Mouse (Mus musculus) cortical plate, adult 2 months (tissue): ENCODE measurements around the gene Tigd3.

Experiments used
- CTCF ChIP-seq: fragments of 200-500 bp; IDR thresholded peaks from 2 replicates; pipeline ENCODE4 v1.5.1; 2011; ENCODE audit warnings: mild to moderate bottlenecking, control low read depth, low read length; ENCODE audit not compliant: insufficient read depth; ENCODE audit errors: extremely low read depth
- POLR2A ChIP-seq: fragments of 200-500 bp; IDR thresholded peaks from 2 replicates; pipeline ENCODE4 v1.6.1; 2011; ENCODE audit warnings: mild to moderate bottlenecking, low read length, control low read depth; ENCODE audit not compliant: insufficient read depth; ENCODE audit errors: extremely low read depth

- no peak for TF ChIP-seq POLR2A
- TF ChIP-seq CTCF = no peak
These were observed 2.3 kb downstream of the Tigd3 start for GRCm38 (mm10) chr19:5891521-5892258.
